Mouse (Mus musculus) inflammation-experienced regulatory T-cells, adult 6 months (primary cell): ENCODE results near the gene Usp12. TPM values are rescaled to one million over a fixed set of nuclear protein-coding genes. Genes with fewer than 3 reads are reported as not detected.

ENCODE experiments used
- ATAC-seq: one replicate; pipeline ENCODE4 v1.8.0; 2017
- polyA plus RNA-seq, 3 experiments: library from polyadenylated mRNA; unstranded; fragments of 100-300 nt; shearing (Covaris generic); gene quantifications; one replicate each; pipeline ENCODE4 v1.2.1; 2017

Usp12 gene
- polyA plus RNA-seq, 3 experiments from 2014 or later = 4.5 to 6.7 (median 5.8) TPM

DNA sequence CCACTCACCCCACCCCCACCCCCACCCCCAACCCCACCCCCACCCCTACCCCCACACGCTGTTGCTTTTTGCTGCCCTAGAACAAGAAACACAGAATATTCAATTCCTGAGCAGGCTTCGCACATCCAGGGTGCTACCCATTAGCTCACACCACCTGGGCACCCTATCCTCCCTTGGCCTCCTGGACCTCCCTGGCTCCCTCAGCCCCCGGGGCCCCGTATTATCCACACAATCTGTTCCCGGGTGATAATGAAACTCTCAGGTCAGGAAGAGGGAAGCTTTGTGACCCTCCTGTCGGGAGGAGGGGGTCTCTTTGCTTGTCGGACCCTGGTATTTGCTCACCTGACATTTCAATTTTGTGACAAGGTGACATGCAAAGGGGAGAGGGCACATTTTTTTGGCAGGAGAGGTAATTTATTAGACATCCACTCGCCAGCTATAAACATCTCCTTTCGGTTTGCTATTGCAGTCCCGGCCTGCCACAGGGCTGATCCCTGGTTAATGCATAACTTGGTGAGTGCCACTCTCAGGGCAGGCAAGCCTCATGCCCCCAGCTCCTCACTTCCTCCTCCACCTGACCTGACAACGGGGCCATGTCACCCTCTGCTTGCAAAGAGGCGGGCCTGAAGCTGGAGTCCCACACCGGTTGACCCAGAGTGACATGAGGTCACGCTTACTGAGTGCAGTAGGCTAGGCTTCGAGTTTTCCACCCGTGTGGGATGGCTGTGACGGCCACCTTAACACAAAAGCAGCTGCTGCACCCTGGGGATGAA is 107.1 kb downstream of the Usp12 start:
- no peak for ATAC-seq

DNA sequence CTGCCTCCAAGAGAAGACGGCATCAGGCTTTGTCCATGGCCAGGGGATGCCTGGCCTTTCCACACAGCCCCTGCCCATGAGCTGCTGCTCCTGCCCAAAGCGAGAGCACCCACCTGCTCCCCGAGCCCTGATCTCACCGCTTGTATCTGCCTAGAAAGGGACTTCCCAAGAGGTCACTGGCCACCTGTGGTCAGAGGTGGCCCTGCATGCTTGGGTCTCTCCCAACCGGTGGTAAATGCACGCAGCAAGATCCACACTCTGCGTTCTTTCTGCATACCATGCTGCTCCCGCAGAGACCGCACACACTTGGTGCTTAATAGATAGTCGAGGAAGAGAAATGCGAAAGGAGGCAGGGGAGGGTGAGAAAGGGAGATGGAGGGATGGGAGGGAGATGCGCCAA is 107.9 kb downstream of the Usp12 start:
- ATAC-seq = no peak

Other genes with a start within 250 kb of the Usp12 start
- gene Gm3415, start 238.9 kb downstream of the Usp12 start, polyA plus RNA-seq = not detected
- not detected for gene Gpr12, start 209.8 kb downstream of the Usp12 start, polyA plus RNA-seq
- gene Rpl21, start 37.9 kb upstream of the Usp12 start, polyA plus RNA-seq = 1,000 to 10,000 TPM in 1 of 3 experiments, 100 to 1,000 TPM in 2; 475 to 1,461 (median 755) TPM
- 10 to 100 TPM in 1 of 3 experiments, 1 to 10 TPM in 2; 6.9 to 10.7 (median 8.0) TPM for gene Rasl11a, start 50.1 kb upstream of the Usp12 start, polyA plus RNA-seq
- gene Gtf3a, start 153.7 kb upstream of the Usp12 start, polyA plus RNA-seq = 10 to 100 TPM; 13.5 to 44.2 (median 38.2) TPM
- gene Mtif3, start 168.8 kb upstream of the Usp12 start, polyA plus RNA-seq = 10 to 100 TPM; 44.4 to 59.1 (median 50.4) TPM